Mouse (Mus musculus) testis, adult 2 months (tissue): ENCODE data around the gene Hsd11b1. TPM values are rescaled to one million over a fixed set of nuclear protein-coding genes. Genes with fewer than 3 reads are reported as not detected.

Experiments
- H3K27ac ChIP-seq: fragments of 200-500 bp; 2 replicates; pipeline ENCODE4 v1.5.1; 2012; ENCODE audit warnings: low read depth, low read length; ENCODE audit not compliant: control insufficient read depth, insufficient read depth
- H3K27me3 ChIP-seq: fragments of 200-500 bp; 2 replicates; pipeline ENCODE4 v1.6.1; 2012; ENCODE audit warnings: mild to moderate bottlenecking, low read length, moderate library complexity; ENCODE audit not compliant: control insufficient read depth, insufficient read depth
- H3K36me3 ChIP-seq: fragments of 200-500 bp; 2 replicates; pipeline ENCODE4 v1.6.1; 2012; ENCODE audit warnings: mild to moderate bottlenecking, low read length; ENCODE audit not compliant: control insufficient read depth, insufficient read depth
- H3K4me1 ChIP-seq: fragments of 200-500 bp; 2 replicates; pipeline ENCODE4 v1.6.1; 2012; ENCODE audit warnings: low read length; ENCODE audit not compliant: control insufficient read depth, insufficient read depth
- H3K4me3 ChIP-seq: fragments of 200-500 bp; 2 replicates; pipeline ENCODE4 v1.5.1; 2012; ENCODE audit warnings: low read depth, mild to moderate bottlenecking, low read length, moderate library complexity, mixed read lengths; ENCODE audit not compliant: control insufficient read depth
- CTCF ChIP-seq: fragments of 200-500 bp; IDR thresholded peaks from 2 replicates; pipeline ENCODE4 v1.5.1; 2012; ENCODE audit warnings: low read depth, mild to moderate bottlenecking, inconsistent platforms, low read length, moderate library complexity; ENCODE audit not compliant: control insufficient read depth, insufficient read depth, insufficient replicate concordance
- POLR2A ChIP-seq: fragments of 200-500 bp; IDR thresholded peaks from 2 replicates; pipeline ENCODE4 v1.6.1; 2012; ENCODE audit warnings: low read depth, mild to moderate bottlenecking, inconsistent platforms, low read length, moderate library complexity; ENCODE audit not compliant: control insufficient read depth
- polyA plus RNA-seq: library from polyadenylated mRNA; depleted of rRNA; stranded (reverse); fragments of >200 nt; gene quantifications from 2 replicates; pipeline ENCODE4 v1.2.3, GENCODE M21; 2012

Hsd11b1 gene
- polyA plus RNA-seq, 1 experiment: 0.67 TPM

DNA sequence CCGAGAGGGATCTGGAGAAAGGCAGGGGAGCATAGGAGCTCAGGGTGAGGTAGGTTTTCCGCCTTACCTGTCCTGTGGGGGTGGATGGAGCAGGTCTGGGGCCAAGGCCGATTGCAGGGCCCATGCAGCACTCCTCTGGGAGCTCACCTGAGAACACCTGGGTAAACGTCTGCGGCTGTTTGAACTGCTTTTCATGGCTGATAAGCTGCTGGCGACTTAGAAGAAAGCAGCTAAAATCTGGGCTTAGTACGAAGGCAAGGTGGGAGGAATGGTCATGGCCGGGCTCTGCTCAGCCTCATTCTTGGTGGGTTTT lies 38.2 kb upstream of the Hsd11b1 start:
- H3K27me3 ChIP-seq: no peaks in the 10 kb centered on the region
- H3K27ac ChIP-seq: no peak overlapping the region
- H3K4me3 ChIP-seq: no peak overlapping the region
- no peaks in the 10 kb centered on the region for H3K36me3 ChIP-seq
- no peaks in the 10 kb centered on the region; the same call in 1 of the 2 replicates for H3K4me1 ChIP-seq
- TF ChIP-seq POLR2A (no peak), CTCF (no peak)

DNA sequence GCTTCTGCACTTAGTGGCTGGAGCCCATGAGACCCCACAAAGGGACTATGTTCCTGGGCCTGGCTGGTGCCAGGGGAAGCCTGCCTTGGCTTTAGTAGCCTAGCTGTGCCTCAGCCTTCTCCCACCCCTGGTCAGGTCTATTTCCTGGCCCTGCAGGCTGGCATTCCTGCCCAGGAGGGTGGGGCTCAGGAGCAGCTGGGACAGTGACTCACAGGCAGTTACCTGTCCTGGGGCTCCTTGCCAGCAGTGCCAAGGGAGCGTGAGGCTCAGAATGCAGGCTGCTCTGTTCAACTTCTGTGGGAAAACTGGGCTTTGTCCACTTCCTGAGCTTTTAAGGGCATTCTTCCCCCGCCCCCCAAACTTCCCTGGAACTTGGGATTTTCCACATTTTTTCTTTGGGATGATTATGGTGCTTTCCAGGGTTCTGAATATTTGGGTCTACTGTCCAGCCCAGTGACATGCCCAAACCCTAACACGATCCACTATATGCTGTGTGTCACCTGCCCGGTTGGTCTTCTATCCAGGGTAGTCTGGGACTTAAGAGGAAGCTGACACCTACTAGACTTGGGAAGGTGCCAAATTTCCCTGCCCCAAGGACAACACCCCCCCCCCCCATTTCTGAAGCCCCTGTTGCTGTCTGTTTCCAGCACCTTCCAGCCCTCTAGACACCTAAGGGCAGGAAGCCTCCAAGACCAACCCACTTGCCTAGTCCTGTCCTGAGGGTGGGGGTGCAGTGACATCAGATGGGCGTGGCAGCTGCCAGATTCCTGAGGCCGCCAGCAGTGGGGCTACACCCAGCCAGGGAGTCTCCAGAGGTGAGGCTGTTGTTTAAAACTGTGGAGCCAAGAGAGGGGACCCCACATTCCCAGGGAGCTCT lies 37.6 kb upstream of the Hsd11b1 start:
- Histone ChIP-seq H3K27ac (no peak overlapping the region), H3K4me3 (no peak overlapping the region), H3K27me3 (no peaks in the 10 kb centered on the region), H3K4me1 (no peaks in the 10 kb centered on the region; the same call in 1 of the 2 replicates), H3K36me3 (no peaks in the 10 kb centered on the region)
- TF ChIP-seq CTCF (no peak), POLR2A (no peak)

DNA sequence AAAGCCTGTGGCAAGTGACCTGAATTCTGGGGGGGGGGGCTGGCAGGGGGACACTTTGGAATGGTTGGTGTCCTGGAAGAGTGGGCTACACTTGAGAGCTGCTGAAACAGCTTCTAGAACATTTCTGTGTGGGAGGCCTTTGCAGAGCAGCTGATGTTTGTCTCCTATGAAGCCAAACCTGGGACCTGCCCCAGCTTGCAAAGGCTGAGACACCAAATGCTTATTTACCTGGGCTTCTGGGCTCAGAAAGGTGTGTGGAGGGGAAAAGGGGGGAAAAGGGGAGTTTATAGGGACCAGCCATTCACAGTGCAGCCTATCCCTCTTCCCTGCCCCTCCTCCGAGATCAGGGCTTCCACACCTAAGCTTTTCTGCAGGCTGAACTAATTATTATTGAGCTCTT lies 36.1 kb upstream of the Hsd11b1 start:
- H3K4me1 ChIP-seq: no peaks in the 10 kb centered on the region; the same call in 1 of the 2 replicates
- no peak overlapping the region for H3K4me3 ChIP-seq
- TF ChIP-seq CTCF (no peak), POLR2A (no peak)
- H3K36me3 ChIP-seq: no peaks in the 10 kb centered on the region
- H3K27me3 ChIP-seq: no peaks in the 10 kb centered on the region
- no peak overlapping the region for H3K27ac ChIP-seq

DNA sequence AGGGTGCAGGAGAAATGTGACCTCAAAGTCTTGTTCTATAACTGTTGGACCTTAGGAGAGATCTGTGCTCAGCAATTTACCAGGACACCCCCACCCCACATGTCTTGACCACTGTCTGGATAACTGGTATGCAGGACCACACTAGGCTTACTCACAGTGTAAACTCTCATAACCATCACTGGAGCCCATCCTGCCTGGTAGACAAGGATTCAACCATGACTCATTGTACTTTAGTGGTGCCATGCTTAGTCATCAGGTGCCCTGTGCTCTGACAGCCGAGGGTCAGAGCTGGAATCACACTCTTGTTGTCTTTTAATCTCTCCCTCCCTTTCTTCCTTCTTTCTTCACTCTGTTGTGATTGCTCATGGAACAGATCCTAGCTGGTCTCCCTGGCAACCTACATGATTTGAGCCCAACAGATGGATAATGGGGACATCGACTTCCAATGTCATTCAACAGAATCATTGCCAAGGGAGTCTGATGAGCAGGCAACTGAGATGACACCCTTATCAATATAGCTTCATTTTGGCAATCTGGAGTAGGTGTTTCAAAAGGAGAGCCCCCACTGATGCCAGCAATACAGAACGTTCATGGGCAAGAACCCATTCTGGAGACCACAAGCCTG lies 34.4 kb upstream of the Hsd11b1 start:
- Histone ChIP-seq H3K4me3 (no peak overlapping the region), H3K4me1 (no peaks in the 10 kb centered on the region; the same call in 1 of the 2 replicates), H3K27me3 (no peaks in the 10 kb centered on the region), H3K36me3 (no peaks in the 10 kb centered on the region), H3K27ac (no peak overlapping the region)
- TF ChIP-seq POLR2A (no peak), CTCF (no peak)

DNA sequence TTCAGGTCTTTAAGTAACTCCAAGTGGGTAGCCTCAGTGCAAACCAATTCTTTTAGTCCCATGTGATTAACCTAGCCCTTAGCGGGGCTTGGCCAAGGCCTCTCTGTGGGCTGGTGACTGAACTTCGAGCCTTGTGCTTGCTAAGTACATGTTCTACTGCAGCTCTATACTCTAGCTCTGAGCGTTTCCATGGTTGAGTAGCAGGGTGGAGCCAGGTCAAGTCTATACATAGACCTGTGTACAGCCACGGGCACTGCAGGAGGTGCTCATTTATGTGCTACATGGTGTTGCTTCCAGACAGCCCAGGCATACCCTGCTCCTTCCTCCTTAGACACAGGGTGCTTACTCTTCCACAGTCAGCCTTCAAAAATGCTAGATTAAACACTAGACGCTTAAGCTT lies 32.0 kb upstream of the Hsd11b1 start:
- Histone ChIP-seq H3K4me3 (no peak overlapping the region), H3K27me3 (no peaks in the 10 kb centered on the region), H3K27ac (no peak overlapping the region), H3K4me1 (no peaks in the 10 kb centered on the region), H3K36me3 (no peaks in the 10 kb centered on the region)
- TF ChIP-seq POLR2A (no peak), CTCF (no peak)

DNA sequence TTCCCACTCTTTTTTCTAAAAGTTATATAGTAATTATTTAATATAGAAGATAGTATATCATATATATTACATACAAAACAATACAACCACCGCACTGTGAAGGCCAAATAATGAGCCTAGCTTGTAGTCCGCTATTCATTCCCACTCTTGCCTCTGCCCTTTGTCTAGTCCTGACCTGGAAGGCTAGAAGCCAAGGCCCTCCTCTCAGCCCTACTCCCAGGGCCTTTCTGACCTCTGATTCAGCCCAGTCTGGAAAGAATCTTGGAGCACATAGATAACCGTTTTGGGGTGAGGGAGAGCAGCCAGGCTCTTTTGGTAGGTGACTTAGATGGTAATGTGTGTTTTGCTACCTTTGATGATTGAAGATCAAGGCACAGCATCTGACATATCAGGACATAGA lies 30.1 kb upstream of the Hsd11b1 start:
- no peak overlapping the region for H3K4me3 ChIP-seq
- H3K27ac ChIP-seq: no peak overlapping the region
- H3K36me3 ChIP-seq: no peaks in the 10 kb centered on the region
- no peaks in the 10 kb centered on the region for H3K27me3 ChIP-seq
- no peak for TF ChIP-seq POLR2A
- no peak for TF ChIP-seq CTCF
- no peaks in the 10 kb centered on the region for H3K4me1 ChIP-seq

DNA sequence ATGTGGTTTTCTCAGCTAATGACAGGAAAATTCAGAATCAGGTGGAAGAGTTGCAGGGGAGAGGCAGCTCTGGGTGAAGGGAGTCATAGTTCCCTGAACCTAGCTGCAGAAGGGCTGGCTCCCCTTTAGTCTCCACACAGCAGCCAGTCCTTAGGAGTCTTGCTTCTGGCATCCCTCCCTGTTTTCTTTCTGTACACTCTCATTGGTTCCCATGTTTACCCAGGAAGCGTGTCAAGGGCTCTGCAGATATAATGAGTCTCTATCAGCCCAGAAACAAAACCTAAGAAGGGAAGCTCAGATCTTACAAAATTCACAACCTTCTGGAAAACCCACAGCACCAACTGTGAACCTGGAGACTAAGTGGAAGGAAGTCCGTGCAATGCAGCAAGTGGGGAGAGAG lies 29.2 kb upstream of the Hsd11b1 start:
- Histone ChIP-seq H3K4me3 (no peak overlapping the region), H3K4me1 (no peaks in the 10 kb centered on the region), H3K36me3 (no peaks in the 10 kb centered on the region), H3K27ac (no peak overlapping the region), H3K27me3 (no peaks in the 10 kb centered on the region)
- no peak for TF ChIP-seq CTCF
- TF ChIP-seq POLR2A: no peak

DNA sequence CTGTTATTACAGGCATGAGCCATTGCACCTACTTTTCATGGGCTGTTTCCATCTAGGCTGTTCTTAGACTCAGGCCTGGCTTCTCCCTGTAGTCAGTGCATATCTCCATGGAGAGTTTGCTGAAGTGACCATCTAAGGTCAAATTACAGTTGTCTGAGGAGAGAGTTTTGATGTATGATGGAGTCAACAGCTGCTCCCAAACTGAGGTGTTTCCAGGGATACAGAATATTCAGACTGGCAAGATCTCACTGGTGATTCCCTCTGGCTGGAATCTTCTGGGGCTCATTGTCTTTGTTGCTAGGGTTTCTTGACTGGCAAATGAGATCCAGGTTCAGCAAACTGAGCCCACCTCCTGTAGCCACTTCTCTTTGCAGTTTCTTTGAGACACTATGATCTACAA lies 26.8 kb upstream of the Hsd11b1 start:
- peak overlapping the region; percentile 37; the same call in 1 of the 2 replicates for H3K4me3 ChIP-seq
- H3K27me3 ChIP-seq: no peaks in the 10 kb centered on the region
- TF ChIP-seq CTCF (no peak), POLR2A (no peak)
- no peak overlapping the region for H3K27ac ChIP-seq
- no peaks in the 10 kb centered on the region for H3K36me3 ChIP-seq
- no peaks in the 10 kb centered on the region for H3K4me1 ChIP-seq
